8 mouse cellular contexts compared by ENCODE assay signal in genomic region chr5:103759489-103760424, GRCm38 (mm10).
DNase-seq lines count a peak whose midpoint lies in the region; ATAC-seq and TF ChIP-seq lines count a peak whose summit lies in the region.

No protein-coding gene starts in this region.

- 45% methylated on average over 14 of the region's 14 CpGs for WGBS in heart, embryonic 12.5 days
- 13% methylated on average over 14 of the region's 14 CpGs for WGBS in liver, adult 2 months
- WGBS in small intestine, adult 2 months, result 25% methylated on average over 14 of the region's 14 CpGs

- DNase-seq in adrenal gland, postnatal 25 days, result peak; percentile 25
- no peak for DNase-seq in adrenal gland, adult 8-10 months
- peak; percentile 59 for DNase-seq in ZHBTc4 (ENCODE audit: low read depth, low spot score)
- DNase-seq in liver, adult 2 months (ENCODE audit: extremely low read depth, low read depth, low spot score), result peak; percentile 79
- DNase-seq in Muller cell, postnatal 12 days (ENCODE audit: inconsistent ontology term), result no peak
- no peak for DNase-seq in layer of hippocampus, adult 18-20 months (ENCODE audit: low spot score in 2 of 2)

- H3K36me3 ChIP-seq in heart, embryonic 12.5 days, result no peaks in the 10 kb centered on the region
- H3K36me3 ChIP-seq in liver, adult 2 months (ENCODE audit: control insufficient read depth, insufficient read depth, low read length), result no peaks in the 10 kb centered on the region
- no peaks in the 10 kb centered on the region for H3K36me3 ChIP-seq in small intestine, adult 2 months (ENCODE audit: control insufficient read depth, insufficient read depth, low read length)

- peak overlapping the region; percentile 93 for H3K4me2 ChIP-seq in heart, embryonic 12.5 days

- peaks cover 54% of the 10 kb centered on the region for H3K4me1 ChIP-seq in heart, embryonic 12.5 days (replicated peaks)
- peaks cover 38% of the 10 kb centered on the region for H3K4me1 ChIP-seq in liver, adult 2 months (ENCODE audit: control insufficient read depth, insufficient read depth, low read length)
- peaks cover 35% of the 10 kb centered on the region for H3K4me1 ChIP-seq in small intestine, adult 2 months (ENCODE audit: control insufficient read depth, insufficient read depth, insufficient read length, low read length)

- H3K9me3 ChIP-seq in heart, embryonic 12.5 days (replicated peaks), result no peaks in the 10 kb centered on the region

- TF ChIP-seq CTCF in liver, adult 2 months (IDR thresholded peaks at IDR 0.05; ENCODE audit: low read depth, low read length), result no peak
- no peak for TF ChIP-seq CTCF in small intestine, adult 2 months (IDR thresholded peaks at IDR 0.05; ENCODE audit: extremely low read depth, insufficient read length, insufficient replicate concordance, low read depth, low read length)

- peak overlapping the region; percentile 50 for H3K4me3 ChIP-seq in heart, embryonic 12.5 days
- H3K4me3 ChIP-seq in liver, adult 2 months (ENCODE audit: insufficient read depth, low read depth, low read length), result peak overlapping the region; percentile 32
- peak overlapping the region; percentile 49 for H3K4me3 ChIP-seq in small intestine, adult 2 months (ENCODE audit: low read depth, low read length)

- H3K27me3 ChIP-seq in heart, embryonic 12.5 days (replicated peaks), result no peaks in the 10 kb centered on the region
- no peaks in the 10 kb centered on the region for H3K27me3 ChIP-seq in liver, adult 2 months (ENCODE audit: control insufficient read depth, insufficient read depth, low read length)
- no peaks in the 10 kb centered on the region for H3K27me3 ChIP-seq in small intestine, adult 2 months (ENCODE audit: control insufficient read depth, insufficient read depth, low read length)

- peak overlapping the region; percentile 69 for H3K27ac ChIP-seq in heart, embryonic 12.5 days (ENCODE audit: poor library complexity, severe bottlenecking)
- H3K27ac ChIP-seq in liver, adult 2 months (replicated peaks; ENCODE audit: insufficient read depth, low read depth, low read length), result peak overlapping the region; percentile 68
- peak overlapping the region; percentile 77 for H3K27ac ChIP-seq in small intestine, adult 2 months (ENCODE audit: insufficient read depth, low read depth, low read length)

- no peak for TF ChIP-seq POLR2A in liver, adult 2 months (IDR thresholded peaks at IDR 0.05; ENCODE audit: extremely low read depth, insufficient read depth, low read length)
- no peak for TF ChIP-seq POLR2A in small intestine, adult 2 months (IDR thresholded peaks at IDR 0.05; ENCODE audit: low read depth, low read length)

- peak overlapping the region; percentile 72 for H3K9ac ChIP-seq in heart, embryonic 12.5 days
- peak overlapping the region; percentile 56 for H3K9ac ChIP-seq in liver, adult 2 months (ENCODE audit: low read depth, low read length)

- peak; percentile 83 for ATAC-seq in heart, embryonic 12.5 days (ENCODE audit: insufficient number of reproducible peaks, low FRiP score)

- H3K79me2 ChIP-seq in liver, adult 2 months (ENCODE audit: control insufficient read depth, insufficient read depth, low read length), result peaks cover 33% of the 10 kb centered on the region

Comparison
In these comparisons a context has a peak if more than half of its experiments do, and no peak if none do; other contexts are left out.
1. DNase-seq: peak in adrenal gland, postnatal 25 days (single experiment), ZHBTc4 (single experiment) and liver, adult 2 months (single experiment); none in adrenal gland, adult 8-10 months (single experiment), Muller cell, postnatal 12 days (single experiment) and layer of hippocampus, adult 18-20 months (0 of 2).
2. Peak in every context shown above with its lines, with median percentiles within 50 percentile points of each other: H3K27ac ChIP-seq and H3K4me3 ChIP-seq.